Mouse (Mus musculus) heart, adult 2 months (tissue): Measurements from ENCODE around the gene Serpine1. TPM values are rescaled to one million over a fixed set of nuclear protein-coding genes. Genes with fewer than 3 reads are reported as not detected.
A peak's percentile ranks its signal among the peaks of the same experiment; 100 is the strongest.

Source experiments
- DNase-seq, 2 experiments: peaks; one replicate each; pipeline ENCODE4 v3.0.0; 2021
- H3K27ac ChIP-seq: fragments of 200-600 bp; 2 replicates; pipeline ENCODE4 v1.8.1; 2022
- H3K27me3 ChIP-seq: fragments of 200-500 bp; 2 replicates; pipeline ENCODE4 v1.6.1; 2012; ENCODE audit warnings: mild to moderate bottlenecking, low read length, inconsistent platforms, mixed read lengths; ENCODE audit not compliant: control insufficient read depth, insufficient read depth
- H3K36me3 ChIP-seq: fragments of 200-500 bp; 2 replicates; pipeline ENCODE4 v1.6.1; 2012; ENCODE audit warnings: low read length, inconsistent platforms; ENCODE audit not compliant: control insufficient read depth, insufficient read depth
- H3K4me1 ChIP-seq: fragments of 200-500 bp; 2 replicates; pipeline ENCODE4 v1.6.1; 2011; ENCODE audit warnings: low read length; ENCODE audit not compliant: control insufficient read depth, insufficient read depth
- H3K4me3 ChIP-seq: fragments of 200-600 bp; 2 replicates; pipeline ENCODE4 v1.8.1; 2022
- H3K79me2 ChIP-seq: fragments of 200-500 bp; replicated peaks from 2 replicates; pipeline ENCODE4 v1.6.1; 2012; ENCODE audit warnings: mild to moderate bottlenecking, inconsistent platforms, low read length, moderate library complexity, mixed read lengths; ENCODE audit not compliant: control insufficient read depth, insufficient read depth
- H3K9ac ChIP-seq: fragments of 200-500 bp; 2 replicates; pipeline ENCODE4 v1.6.1; 2012; ENCODE audit warnings: low read depth, mild to moderate bottlenecking, control low read depth, inconsistent platforms, low read length, mixed read lengths
- CTCF ChIP-seq: fragments of 200-600 bp; IDR thresholded peaks from 2 replicates; pipeline ENCODE4 v1.8.1; 2022; ENCODE audit warnings: antibody characterized with exemption, mild to moderate bottlenecking, moderate library complexity
- EP300 ChIP-seq: fragments of 200-500 bp; IDR thresholded peaks from 2 replicates; pipeline ENCODE4 v1.6.1; 2011; ENCODE audit warnings: low read depth, low read length, control low read depth; ENCODE audit not compliant: insufficient read depth
- POLR2A ChIP-seq: fragments of 200-500 bp; IDR thresholded peaks from 2 replicates; pipeline ENCODE4 v1.6.1; 2011; ENCODE audit warnings: mild to moderate bottlenecking, low read depth, low read length, control low read depth; ENCODE audit not compliant: insufficient read depth
- WGBS: fragments of 180-500 bp; shearing (Covaris S2); methylation state at CpG from one replicate; pipeline ENCODE4 v1.1.7; 2018; 5-methylcytosine and 5-hydroxymethylcytosine counted together
- intact Hi-C: fragments of 180-260 bp; cut with DNase I; formaldehyde crosslinking; loops from one replicate; pipeline ENCODE4 v1.15.1; 2025
- polyA plus RNA-seq: library from polyadenylated mRNA; depleted of rRNA; stranded (reverse); fragments of >200 nt; gene quantifications from 2 replicates; pipeline ENCODE4 v1.2.3, GENCODE M21; 2012
- total RNA-seq, 2 experiments: library from RNA; stranded (reverse); gene quantifications; 2 replicates each; pipeline ENCODE4 v1.2.3; 2021

Serpine1 gene
- total and polyA plus RNA-seq, 3 experiments = 21.9 to 29.6 (median 24.0) TPM

GRCm38 (mm10) chr5:137108111-137108510, 36.0 kb upstream of the Serpine1 start:
- Histone ChIP-seq H3K9ac (no peak overlapping the region), H3K27me3 (no peaks in the 10 kb centered on the region), H3K79me2 (no peaks in the 10 kb centered on the region), H3K4me3 (no peak overlapping the region), H3K4me1 (peaks cover 9% of the 10 kb centered on the region), H3K36me3 (no peaks in the 10 kb centered on the region), H3K27ac (no peak overlapping the region)
- TF ChIP-seq CTCF = no peak
- TF ChIP-seq POLR2A = no peak
- no peak for TF ChIP-seq EP300
- DNase-seq = no peak
- intact Hi-C loops = loop anchor here (10.0 kb wide), 1 partner anchor 183 kb away; no protein-coding TSS in a partner anchor
- 60% methylated on average over 6 of the region's 6 CpGs for WGBS

GRCm38 (mm10) chr5:137107670-137108069, 35.6 kb upstream of the Serpine1 start:
- TF ChIP-seq POLR2A = no peak
- TF ChIP-seq EP300 = no peak
- TF ChIP-seq CTCF = no peak
- whole genome bisulfite sequencing = 76% methylated on average over 8 of the region's 8 CpGs
- no peak overlapping the region for H3K27ac ChIP-seq
- H3K79me2 ChIP-seq = no peaks in the 10 kb centered on the region
- H3K36me3 ChIP-seq = no peaks in the 10 kb centered on the region
- DNase-seq = no peak
- H3K4me3 ChIP-seq = no peak overlapping the region
- no peak overlapping the region for H3K9ac ChIP-seq
- no peaks in the 10 kb centered on the region for H3K27me3 ChIP-seq
- intact Hi-C loops = loop anchor here (1.0 to 10.0 kb wide), 4 partner anchors 35 to 183 kb away; partner anchors contain the start of gene Serpine1
- peaks cover 9% of the 10 kb centered on the region for H3K4me1 ChIP-seq

- Histone ChIP-seq H3K4me1 (peaks cover 9% of the 10 kb centered on the region), H3K9ac (no peak overlapping the region), H3K36me3 (no peaks in the 10 kb centered on the region), H3K27me3 (no peaks in the 10 kb centered on the region), H3K27ac (no peak overlapping the region), H3K4me3 (no peak overlapping the region), H3K79me2 (no peaks in the 10 kb centered on the region)
- peak; percentile 29; the same call in 1 of the 2 replicates for TF ChIP-seq POLR2A
- peak; percentile 94 for TF ChIP-seq CTCF
- TF ChIP-seq EP300 = peak; percentile 71; the same call in 1 of the 2 replicates
- intact Hi-C loops = loop anchor here (1.0 to 10.0 kb wide), 4 partner anchors 34 to 182 kb away; partner anchors contain the start of gene Serpine1
- WGBS = 7% methylated on average over 6 of the region's 6 CpGs
- DNase-seq = peak; percentile 78 to 86
Measured at GRCm38 (mm10) chr5:137107024-137107423, 35.0 kb upstream of the Serpine1 start.

- DNase-seq = peak; percentile 46
- 63% methylated on average over 4 of the region's 4 CpGs for WGBS
- Histone ChIP-seq H3K36me3 (no peaks in the 10 kb centered on the region), H3K27me3 (no peaks in the 10 kb centered on the region), H3K4me1 (peaks cover 9% of the 10 kb centered on the region), H3K9ac (no peak overlapping the region), H3K79me2 (no peaks in the 10 kb centered on the region), H3K27ac (no peak overlapping the region), H3K4me3 (no peak overlapping the region)
- intact Hi-C loops = loop anchor here (2.0 to 10.0 kb wide), 2 partner anchors 34 to 182 kb away; partner anchors contain the start of gene Serpine1
- no peak for TF ChIP-seq EP300
- TF ChIP-seq POLR2A = no peak
- TF ChIP-seq CTCF = no peak
Measured at GRCm38 (mm10) chr5:137106434-137106833, 34.4 kb upstream of the Serpine1 start.

- H3K79me2 ChIP-seq = no peaks in the 10 kb centered on the region
- 90% methylated on average over 2 of the region's 2 CpGs for WGBS
Measured at GRCm38 (mm10) chr5:137103969-137104368, 31.9 kb upstream of the Serpine1 start.

More at GRCm38 (mm10) chr5:137103969-137104368, 31.9 kb upstream of the Serpine1 start:
- Histone ChIP-seq H3K27me3 (no peaks in the 10 kb centered on the region), H3K27ac (no peak overlapping the region), H3K9ac (no peak overlapping the region), H3K36me3 (no peaks in the 10 kb centered on the region), H3K4me1 (peaks cover 9% of the 10 kb centered on the region), H3K4me3 (no peak overlapping the region)
- TF ChIP-seq EP300 = no peak
- TF ChIP-seq POLR2A = no peak
- peak; percentile 40 for TF ChIP-seq CTCF
- no peak for DNase-seq
- intact Hi-C loops = loop anchor here (10.0 kb wide), 1 partner anchor 179 kb away; no protein-coding TSS in a partner anchor
